Mouse (Mus musculus) liver, embryonic 15.5 days (tissue): ENCODE measurements around the gene Nr2e3. TPM values are rescaled to one million over a fixed set of nuclear protein-coding genes. Genes with fewer than 3 reads are reported as not detected.

ENCODE experiments used
- ATAC-seq: fragments of 200-750 bp; cut with Nextera tagmentation; 2 replicates; pipeline ENCODE4 v1.8.0; 2017; ENCODE audit warnings: moderate number of reproducible peaks, mild to moderate bottlenecking, moderate library complexity; ENCODE audit not compliant: insufficient read depth
- H3K27ac ChIP-seq: fragments of 300-500 bp; sonication (generic); replicated peaks from 2 replicates; pipeline ENCODE4 v1.5.1; 2015; ENCODE audit warnings: mild to moderate bottlenecking, inconsistent platforms
- H3K27me3 ChIP-seq: fragments of 300-500 bp; sonication (generic); 2 replicates; pipeline ENCODE4 v1.6.1; 2015; ENCODE audit warnings: mild to moderate bottlenecking, inconsistent platforms
- H3K36me3 ChIP-seq: fragments of 300-500 bp; sonication (generic); replicated peaks from 2 replicates; pipeline ENCODE4 v1.6.1; 2015; ENCODE audit warnings: moderate library complexity, mild to moderate bottlenecking, inconsistent platforms
- H3K4me1 ChIP-seq: fragments of 300-500 bp; sonication (generic); replicated peaks from 2 replicates; pipeline ENCODE4 v1.6.1; 2015; ENCODE audit warnings: inconsistent platforms
- H3K4me2 ChIP-seq: fragments of 300-500 bp; sonication (generic); 2 replicates; pipeline ENCODE4 v1.6.1; 2015; ENCODE audit warnings: moderate library complexity, mild to moderate bottlenecking, inconsistent platforms
- H3K4me3 ChIP-seq: fragments of 300-500 bp; sonication (generic); replicated peaks from 2 replicates; pipeline ENCODE4 v1.5.1; 2015; ENCODE audit warnings: mild to moderate bottlenecking, inconsistent platforms
- H3K9ac ChIP-seq: fragments of 300-500 bp; sonication (generic); 2 replicates; pipeline ENCODE4 v1.6.1; 2015; ENCODE audit warnings: moderate library complexity, mild to moderate bottlenecking, inconsistent platforms
- H3K9me3 ChIP-seq: fragments of 300-500 bp; sonication (generic); replicated peaks from 2 replicates; pipeline ENCODE4 v1.6.1; 2016; ENCODE audit warnings: inconsistent platforms
- WGBS: fragments of 180-500 bp; shearing (Covaris S2); methylation state at CpG from one replicate; pipeline ENCODE4 v1.1.7; 2015; ENCODE audit warnings: mixed read lengths; ENCODE audit not compliant: insufficient replicate concordance; 5-methylcytosine and 5-hydroxymethylcytosine counted together
- polyA plus RNA-seq: library from polyadenylated mRNA; unstranded; fragments of >200 nt; fragmentation: Nextera tagmentation; extraction: Ambion mirVana; gene quantifications from 2 replicates; pipeline ENCODE4 v1.2.1, GENCODE M21; 2015

The Nr2e3 gene
- polyA plus RNA-seq = not detected in 2 replicates

DNA sequence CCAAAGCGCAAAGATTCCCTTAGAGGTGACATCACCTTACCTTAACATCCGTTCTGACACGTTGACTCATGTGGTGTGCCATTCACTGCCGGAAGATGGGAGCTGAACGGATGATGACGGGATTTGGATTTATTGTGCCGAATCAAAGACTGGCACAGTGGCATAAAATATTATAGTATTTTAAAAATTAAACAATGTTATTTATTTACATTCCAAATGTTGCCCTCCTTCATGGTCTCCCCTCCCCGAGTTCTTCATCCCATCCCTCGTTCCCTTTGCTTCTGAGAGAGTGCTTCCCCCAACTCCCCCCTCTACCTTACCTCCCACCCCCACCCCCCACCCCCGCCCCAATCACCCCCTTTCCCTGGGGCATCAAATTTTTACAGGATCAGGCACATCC lies at the start of gene Nr2e3:
Gene Nr2e3 (minus strand): TSS at position 101 of the 400 bp plus-strand sequence.
- no peak for ATAC-seq
- 64% methylated on average over 10 of the region's 10 CpGs for WGBS

DNA sequence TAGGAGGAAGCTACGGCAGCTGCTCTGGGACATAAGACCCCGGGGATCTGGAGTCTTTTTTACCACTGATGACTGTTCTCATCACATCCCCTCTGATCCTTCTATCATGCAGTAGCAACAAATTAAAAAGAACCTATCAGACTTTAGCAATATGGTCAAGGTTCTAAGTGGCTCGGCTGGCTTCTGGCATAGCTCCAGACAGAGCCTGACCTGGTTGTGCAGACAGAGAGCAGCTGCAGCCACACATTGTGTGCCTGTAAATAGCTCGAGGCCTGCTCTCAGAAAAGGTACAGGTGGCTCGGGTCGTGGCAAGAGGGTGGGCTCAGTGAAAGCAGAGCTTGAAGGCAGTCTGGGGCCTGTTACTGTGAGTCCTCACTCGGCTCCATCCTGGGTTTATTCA lies 48.5 kb upstream of the Nr2e3 start:
- Histone ChIP-seq H3K4me3 (no peak overlapping the region), H3K36me3 (no peaks in the 10 kb centered on the region), H3K9ac (no peak overlapping the region), H3K27me3 (no peaks in the 10 kb centered on the region), H3K4me1 (no peaks in the 10 kb centered on the region), H3K4me2 (no peak overlapping the region), H3K9me3 (no peaks in the 10 kb centered on the region), H3K27ac (no peak overlapping the region)
- 46% methylated on average over 7 of the region's 7 CpGs for WGBS
- no peak for ATAC-seq

More for the DNA sequence above, at the start of gene Nr2e3:
- Histone ChIP-seq H3K4me1 (no peaks in the 10 kb centered on the region), H3K27me3 (peaks cover 3% of the 10 kb centered on the region; the same call in 1 of the 2 replicates), H3K27ac (no peak within 1 kb of the TSS), H3K9ac (no peak within 1 kb of the TSS), H3K36me3 (no peaks in the 10 kb centered on the region), H3K4me3 (no peak within 1 kb of the TSS), H3K9me3 (no peaks in the 10 kb centered on the region), H3K4me2 (no peak within 1 kb of the TSS)

DNA sequence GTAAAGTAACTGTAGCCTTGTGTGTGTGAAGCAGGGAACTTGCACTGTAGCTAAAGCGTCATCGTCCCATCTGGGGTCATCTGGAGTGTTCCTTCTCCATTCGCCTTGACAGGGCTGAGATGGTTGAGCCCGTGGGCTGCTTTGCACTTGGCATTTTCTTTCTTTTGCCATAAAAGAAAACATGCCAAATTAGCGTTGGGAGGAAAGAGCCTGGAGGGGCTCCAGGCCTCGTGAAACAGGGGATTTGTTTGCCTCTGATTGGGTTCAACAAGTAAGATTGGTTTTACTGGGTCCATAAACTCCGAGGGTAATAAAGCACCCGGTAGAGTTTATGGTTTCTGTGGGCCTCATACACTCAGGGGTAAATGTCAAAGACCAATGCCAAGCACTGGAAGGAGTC lies 41.9 kb upstream of the Nr2e3 start:
- no peaks in the 10 kb centered on the region for H3K9me3 ChIP-seq
- H3K4me1 ChIP-seq = no peaks in the 10 kb centered on the region
- no peaks in the 10 kb centered on the region for H3K36me3 ChIP-seq
- no peaks in the 10 kb centered on the region for H3K27me3 ChIP-seq
- H3K4me2 ChIP-seq = no peak overlapping the region
- H3K4me3 ChIP-seq = no peak overlapping the region
- WGBS = 58% methylated on average over 8 of the region's 8 CpGs
- no peak overlapping the region for H3K9ac ChIP-seq
- ATAC-seq = no peak
- no peak overlapping the region for H3K27ac ChIP-seq

DNA sequence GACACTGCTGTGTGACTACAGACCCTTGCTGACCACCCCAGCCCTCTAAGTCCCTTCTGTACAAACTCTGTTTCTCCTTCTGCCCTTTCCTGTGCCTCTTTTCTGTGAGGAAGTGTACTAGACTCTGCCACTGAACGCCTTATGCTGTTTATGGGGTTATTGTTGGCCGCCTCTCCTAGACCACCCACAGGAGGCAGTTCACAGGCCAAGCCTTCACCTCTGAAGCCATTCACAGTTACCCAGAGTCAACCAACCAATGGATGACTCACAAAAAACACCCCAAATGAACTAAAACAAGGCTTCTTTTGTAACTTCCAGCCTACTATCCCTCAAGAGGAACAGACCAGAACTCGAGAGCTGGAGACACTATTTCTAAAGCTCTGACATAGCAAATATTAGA lies 41.0 kb upstream of the Nr2e3 start:
- H3K4me1 ChIP-seq = no peaks in the 10 kb centered on the region
- no peak overlapping the region for H3K9ac ChIP-seq
- no peaks in the 10 kb centered on the region for H3K9me3 ChIP-seq
- H3K4me2 ChIP-seq = no peak overlapping the region
- no peaks in the 10 kb centered on the region for H3K27me3 ChIP-seq
- H3K36me3 ChIP-seq = no peaks in the 10 kb centered on the region
- no peak for ATAC-seq
- WGBS = 69% methylated on average over 3 of the region's 3 CpGs
- H3K27ac ChIP-seq = no peak overlapping the region
- H3K4me3 ChIP-seq = no peak overlapping the region

DNA sequence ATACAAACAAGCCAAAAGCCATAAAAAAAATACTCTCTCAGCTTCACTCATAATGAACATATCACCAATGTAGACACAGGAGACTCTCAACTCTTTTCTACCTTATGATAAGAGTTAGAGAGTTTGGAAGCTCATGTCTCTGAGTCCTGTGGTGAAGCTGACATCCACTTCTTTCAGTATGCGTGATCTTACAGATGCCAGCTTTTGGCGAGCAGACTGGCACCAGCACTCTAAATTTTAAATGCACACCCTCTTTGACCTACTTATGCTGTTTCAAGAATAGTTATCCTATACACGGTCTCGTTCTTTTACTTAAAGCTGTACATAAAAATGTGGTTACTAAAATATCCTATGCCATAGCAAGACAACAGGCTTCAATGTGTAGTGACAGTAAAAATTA lies 37.3 kb upstream of the Nr2e3 start:
- Histone ChIP-seq H3K4me3 (no peak overlapping the region), H3K9ac (no peak overlapping the region), H3K36me3 (no peaks in the 10 kb centered on the region), H3K4me1 (no peaks in the 10 kb centered on the region), H3K27ac (no peak overlapping the region), H3K4me2 (no peak overlapping the region), H3K27me3 (no peaks in the 10 kb centered on the region), H3K9me3 (no peaks in the 10 kb centered on the region)
- 58% methylated on average over 4 of the region's 4 CpGs for WGBS
- no peak for ATAC-seq

DNA sequence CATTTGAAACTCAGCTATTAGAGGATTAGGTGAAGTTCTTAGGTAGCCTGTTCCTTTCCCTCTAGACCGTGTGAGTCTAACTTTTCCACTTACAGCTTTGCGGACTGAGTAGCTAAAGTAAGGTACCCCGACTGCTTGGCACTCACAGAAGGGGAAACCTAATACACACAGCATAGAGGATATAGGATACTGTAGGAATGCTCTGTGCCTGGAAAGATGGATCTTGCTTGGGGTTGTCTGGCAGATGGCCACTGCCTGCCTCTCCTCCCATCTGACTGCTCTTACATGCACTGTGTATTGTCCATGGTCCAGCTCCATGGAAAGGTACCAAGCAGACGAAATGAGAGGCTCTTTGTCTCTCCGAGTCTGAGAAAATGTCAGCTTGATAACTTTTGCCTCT lies 30.9 kb upstream of the Nr2e3 start:
- no peaks in the 10 kb centered on the region for H3K4me1 ChIP-seq
- H3K27ac ChIP-seq = no peak overlapping the region
- WGBS = 59% methylated on average over 5 of the region's 5 CpGs
- ATAC-seq = no peak
- no peak overlapping the region for H3K4me3 ChIP-seq
- no peaks in the 10 kb centered on the region for H3K9me3 ChIP-seq
- no peaks in the 10 kb centered on the region for H3K27me3 ChIP-seq
- no peaks in the 10 kb centered on the region for H3K36me3 ChIP-seq
- no peak overlapping the region for H3K9ac ChIP-seq
- H3K4me2 ChIP-seq = no peak overlapping the region

DNA sequence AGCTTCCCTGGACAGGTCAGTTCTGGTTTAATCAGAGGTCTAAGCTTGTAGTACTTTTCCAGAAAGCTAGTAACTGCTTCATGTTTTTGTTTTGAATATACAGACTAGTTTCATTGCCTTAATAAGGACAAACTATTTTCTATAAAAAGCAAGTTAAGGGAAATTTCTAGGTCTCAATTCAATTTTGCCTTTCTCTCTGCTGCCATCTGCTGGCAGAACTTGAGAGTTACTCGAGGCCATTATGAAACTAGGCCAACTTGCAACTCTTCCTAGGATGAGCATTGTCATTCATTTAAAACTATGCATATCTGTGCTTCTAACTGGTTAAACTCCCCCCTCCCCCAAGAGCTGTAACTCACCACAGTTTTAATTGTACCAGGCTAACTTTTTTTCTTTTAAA lies 29.4 kb upstream of the Nr2e3 start:
- no peaks in the 10 kb centered on the region for H3K36me3 ChIP-seq
- no peaks in the 10 kb centered on the region for H3K27me3 ChIP-seq
- H3K4me3 ChIP-seq = no peak overlapping the region
- H3K9me3 ChIP-seq = no peaks in the 10 kb centered on the region
- 0% methylated on average over 1 of the region's 1 CpGs for WGBS
- H3K4me1 ChIP-seq = no peaks in the 10 kb centered on the region
- no peak overlapping the region for H3K27ac ChIP-seq
- ATAC-seq = no peak
- H3K4me2 ChIP-seq = no peak overlapping the region
- H3K9ac ChIP-seq = no peak overlapping the region

DNA sequence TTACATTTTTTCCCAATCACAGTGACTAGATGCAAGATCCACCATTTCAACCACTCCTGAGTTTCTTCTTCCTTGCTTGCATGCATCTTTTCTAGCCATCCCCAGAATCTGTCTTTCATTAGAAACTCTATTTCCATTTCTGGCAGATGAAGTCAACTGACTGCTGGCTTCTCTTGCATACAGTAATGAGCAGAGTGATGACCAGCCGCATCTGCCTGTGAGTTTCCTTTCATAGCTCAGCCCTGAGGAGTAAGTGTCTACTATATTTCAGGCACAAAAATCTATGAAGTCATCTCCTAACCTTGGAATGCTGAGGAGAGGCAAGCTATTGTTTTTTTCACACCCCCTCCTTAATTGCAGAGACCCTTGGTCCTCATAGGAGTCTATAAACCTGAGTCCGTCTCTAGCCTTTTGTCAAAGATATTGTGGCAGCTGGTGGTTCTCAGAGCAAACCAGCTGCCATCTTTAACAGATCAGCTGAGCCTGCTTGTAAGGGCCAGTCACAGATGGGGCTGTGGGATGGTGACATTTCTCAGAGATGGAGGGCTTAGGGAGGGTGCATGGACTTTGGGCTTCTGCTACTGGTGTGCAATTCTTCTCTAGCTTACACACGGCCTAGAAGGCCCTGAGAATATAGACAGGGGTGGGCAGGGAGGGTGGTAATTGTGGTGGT lies 25.6 kb upstream of the Nr2e3 start:
- no peak overlapping the region for H3K4me2 ChIP-seq
- H3K4me1 ChIP-seq = no peaks in the 10 kb centered on the region
- H3K27me3 ChIP-seq = no peaks in the 10 kb centered on the region
- no peak overlapping the region for H3K9ac ChIP-seq
- WGBS = 59% methylated on average over 3 of the region's 3 CpGs
- H3K4me3 ChIP-seq = no peak overlapping the region
- H3K27ac ChIP-seq = no peak overlapping the region
- H3K36me3 ChIP-seq = no peaks in the 10 kb centered on the region
- no peaks in the 10 kb centered on the region for H3K9me3 ChIP-seq
- ATAC-seq = no peak

DNA sequence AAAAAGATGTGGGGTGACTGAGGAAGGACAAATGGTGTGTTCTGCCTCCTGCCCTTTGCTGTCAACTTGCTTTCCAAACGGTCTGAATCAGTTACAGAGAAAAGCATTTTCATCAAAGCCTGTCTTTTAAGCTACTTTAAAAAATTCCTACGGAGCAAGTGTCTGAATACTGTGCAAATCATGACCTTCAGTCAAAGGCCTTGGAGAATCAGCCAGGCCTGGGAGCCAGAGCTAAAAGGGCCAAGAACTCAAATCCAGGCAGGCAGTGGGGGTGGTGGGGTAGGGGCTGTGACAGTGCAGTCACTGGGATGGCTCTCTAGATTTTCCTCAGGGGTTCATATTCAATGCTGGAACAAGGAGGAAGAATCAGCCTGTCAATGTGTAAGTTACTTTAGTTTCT lies 20.7 kb upstream of the Nr2e3 start:
- H3K4me1 ChIP-seq = no peaks in the 10 kb centered on the region
- ATAC-seq = no peak
- no peak overlapping the region for H3K27ac ChIP-seq
- 55% methylated on average over 2 of the region's 2 CpGs for WGBS
- no peaks in the 10 kb centered on the region for H3K36me3 ChIP-seq
- H3K27me3 ChIP-seq = no peaks in the 10 kb centered on the region
- H3K4me2 ChIP-seq = no peak overlapping the region
- no peaks in the 10 kb centered on the region for H3K9me3 ChIP-seq
- no peak overlapping the region for H3K9ac ChIP-seq
- no peak overlapping the region for H3K4me3 ChIP-seq

DNA sequence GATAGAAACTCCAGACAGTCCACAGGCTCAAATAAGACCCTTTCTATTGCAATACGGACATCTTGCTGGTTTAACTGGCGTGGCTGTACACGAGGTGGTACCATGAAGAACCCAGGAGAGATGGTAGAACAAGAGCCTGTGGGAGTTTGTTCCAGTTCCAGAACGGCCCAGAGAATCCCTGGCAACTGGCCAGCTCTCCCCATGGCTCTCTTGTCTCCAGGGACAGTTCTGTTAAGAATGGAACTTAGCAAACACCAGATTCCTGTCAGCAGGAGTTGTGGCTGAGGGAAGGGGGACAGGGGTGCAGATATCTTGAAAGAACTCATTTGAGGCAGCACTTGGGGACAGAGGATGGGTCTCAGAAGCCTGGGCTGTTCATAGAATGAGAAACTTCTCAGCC lies 10.8 kb upstream of the Nr2e3 start:
- Histone ChIP-seq H3K9ac (no peak overlapping the region), H3K4me1 (no peaks in the 10 kb centered on the region), H3K27me3 (no peaks in the 10 kb centered on the region), H3K9me3 (no peaks in the 10 kb centered on the region), H3K36me3 (no peaks in the 10 kb centered on the region), H3K4me2 (no peak overlapping the region), H3K4me3 (no peak overlapping the region), H3K27ac (no peak overlapping the region)
- 51% methylated on average over 4 of the region's 4 CpGs for WGBS
- ATAC-seq = no peak

DNA sequence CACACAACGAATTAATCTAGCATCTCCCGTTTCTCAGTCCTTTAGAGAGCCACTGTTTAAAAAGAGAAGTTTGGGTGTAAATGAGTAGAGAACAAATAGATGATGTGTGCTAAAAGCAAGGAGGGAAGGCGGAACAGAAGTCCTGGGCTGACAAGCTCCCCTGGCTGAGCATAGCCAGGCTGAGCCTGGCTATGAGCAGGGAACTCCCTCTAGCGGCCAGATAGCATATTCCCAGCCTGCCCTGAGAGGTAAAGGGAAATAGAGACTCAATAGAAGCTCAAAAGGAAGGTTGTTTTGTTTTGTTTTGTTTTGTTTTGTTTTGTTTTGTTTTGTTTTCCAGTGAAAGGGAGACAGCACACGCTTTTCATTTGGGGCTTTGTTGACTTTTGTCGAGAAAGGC lies 8.9 kb upstream of the Nr2e3 start:
- H3K4me1 ChIP-seq = no peaks in the 10 kb centered on the region
- no peaks in the 10 kb centered on the region for H3K27me3 ChIP-seq
- no peak overlapping the region for H3K4me2 ChIP-seq
- no peak overlapping the region for H3K4me3 ChIP-seq
- no peak overlapping the region for H3K27ac ChIP-seq
- 20% methylated on average over 6 of the region's 6 CpGs for WGBS
- no peaks in the 10 kb centered on the region for H3K36me3 ChIP-seq
- ATAC-seq = no peak
- no peaks in the 10 kb centered on the region for H3K9me3 ChIP-seq
- H3K9ac ChIP-seq = no peak overlapping the region

DNA sequence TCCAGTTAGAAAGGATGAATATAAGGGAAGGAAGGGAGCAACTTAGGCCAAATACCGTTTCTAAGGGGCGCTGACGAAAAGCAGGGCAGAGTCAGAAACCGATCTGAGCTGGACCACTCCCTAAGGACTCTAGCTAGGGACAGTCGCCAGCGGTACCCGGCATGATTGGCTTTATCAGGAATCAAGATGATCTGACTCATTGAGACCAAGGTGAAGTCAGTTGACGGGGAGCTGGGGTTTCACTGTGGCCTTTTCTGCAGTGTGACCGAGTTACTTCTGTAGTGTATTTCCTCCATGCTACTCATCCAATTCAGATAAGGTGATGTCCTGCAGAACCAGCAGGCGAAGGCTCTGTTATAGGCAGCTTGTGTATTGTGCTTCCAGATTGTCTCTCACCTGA lies 4.6 kb upstream of the Nr2e3 start:
- H3K27me3 ChIP-seq = 0 out of 2 replicates have a peak, but pooled peaks cover 3% of the 10 kb centered on the region
- ATAC-seq = no peak
- H3K4me3 ChIP-seq = no peak overlapping the region
- no peak overlapping the region for H3K27ac ChIP-seq
- H3K9me3 ChIP-seq = no peaks in the 10 kb centered on the region
- no peak overlapping the region for H3K9ac ChIP-seq
- no peaks in the 10 kb centered on the region for H3K4me1 ChIP-seq
- no peaks in the 10 kb centered on the region for H3K36me3 ChIP-seq
- H3K4me2 ChIP-seq = no peak overlapping the region
- WGBS = 68% methylated on average over 10 of the region's 10 CpGs
